Mouse (Mus musculus) spleen, adult 2 months (tissue): ENCODE data around the gene Mia2.

Source experiments
- CTCF ChIP-seq: fragments of 200-500 bp; IDR thresholded peaks from 2 replicates; pipeline ENCODE4 v1.5.1; 2011; ENCODE audit warnings: mild to moderate bottlenecking, inconsistent platforms; ENCODE audit not compliant: insufficient read depth, insufficient read length, insufficient replicate concordance; ENCODE audit errors: extremely low read depth
- POLR2A ChIP-seq: fragments of 200-500 bp; IDR thresholded peaks from 2 replicates; pipeline ENCODE4 v1.6.1; 2011; ENCODE audit warnings: low read depth, low read length, inconsistent platforms

- TF ChIP-seq POLR2A (no peak), CTCF (no peak)
Observed at GRCm38 (mm10) chr12:59198750-59199149, 103.2 kb downstream of the Mia2 start.
